Mouse (Mus musculus) thymus, adult 2 months (tissue): ENCODE measurements around the gene Ttc8. TPM values are rescaled to one million over a fixed set of nuclear protein-coding genes. Genes with fewer than 3 reads are reported as not detected.

ENCODE experiments used
- DNase-seq: peaks from one replicate; pipeline ENCODE4 v3.0.0; 2021
- H3K27ac ChIP-seq: fragments of 200-500 bp; 2 replicates; pipeline ENCODE4 v1.5.1; 2012; ENCODE audit warnings: low read length, control low read depth; ENCODE audit not compliant: control insufficient read depth, insufficient read depth
- H3K27me3 ChIP-seq: fragments of 200-500 bp; 2 replicates; pipeline ENCODE4 v1.6.1; 2012; ENCODE audit warnings: mild to moderate bottlenecking, low read length, moderate library complexity, mixed read lengths; ENCODE audit not compliant: control insufficient read depth, insufficient read depth
- H3K36me3 ChIP-seq: fragments of 200-500 bp; 2 replicates; pipeline ENCODE4 v1.6.1; 2012; ENCODE audit warnings: mild to moderate bottlenecking, low read length, moderate library complexity; ENCODE audit not compliant: control insufficient read depth, insufficient read depth
- H3K4me1 ChIP-seq: fragments of 200-500 bp; replicated peaks from 2 replicates; pipeline ENCODE4 v1.6.1; 2012; ENCODE audit warnings: low read length; ENCODE audit not compliant: control insufficient read depth, insufficient read depth
- H3K4me3 ChIP-seq: fragments of 200-500 bp; 2 replicates; pipeline ENCODE4 v1.5.1; 2012; ENCODE audit warnings: mild to moderate bottlenecking, low read length, control low read depth, moderate library complexity; ENCODE audit not compliant: control insufficient read depth, insufficient read depth
- CTCF ChIP-seq: fragments of 200-500 bp; IDR thresholded peaks from 2 replicates; pipeline ENCODE4 v1.5.1; 2012; ENCODE audit warnings: mild to moderate bottlenecking, control low read depth, low read length, moderate library complexity, borderline replicate concordance; ENCODE audit not compliant: control insufficient read depth, poor library complexity, insufficient read depth; ENCODE audit errors: extremely low read depth
- POLR2A ChIP-seq: fragments of 200-500 bp; IDR thresholded peaks from 2 replicates; pipeline ENCODE4 v1.6.1; 2012; ENCODE audit warnings: mild to moderate bottlenecking, low read length, control low read depth, moderate library complexity; ENCODE audit not compliant: control insufficient read depth, poor library complexity, insufficient read depth; ENCODE audit errors: extremely low read depth
- WGBS: fragments of 180-500 bp; shearing (Covaris S2); methylation state at CpG from one replicate; pipeline ENCODE4 v1.1.7; 2018; 5-methylcytosine and 5-hydroxymethylcytosine counted together
- polyA plus RNA-seq: library from polyadenylated mRNA; depleted of rRNA; stranded (reverse); fragments of >200 nt; gene quantifications from 2 replicates; pipeline ENCODE4 v1.2.3, GENCODE M21; 2012

The Ttc8 gene
- polyA plus RNA-seq, 1 experiment = 6.6 TPM

DNA sequence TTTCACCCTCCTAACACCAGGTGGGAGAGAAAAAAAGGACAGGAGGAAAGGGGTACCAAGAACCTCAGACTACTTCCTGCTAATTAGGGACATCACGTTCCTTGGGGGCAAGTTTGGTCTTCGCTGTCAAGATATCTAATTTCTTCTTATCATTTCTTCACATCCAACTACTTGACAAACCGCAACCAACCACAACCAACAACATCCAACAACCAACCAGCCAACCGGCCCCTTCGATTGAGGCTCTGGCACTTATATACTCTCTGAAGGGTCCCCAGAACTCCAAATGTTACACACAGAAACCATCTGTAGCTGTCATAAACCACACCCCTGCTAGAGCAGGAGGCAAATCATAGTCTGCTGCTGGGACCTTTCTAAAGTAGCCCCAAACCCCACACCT, 76.7 kb downstream of the Ttc8 start:
- 5% methylated on average over 5 of the region's 5 CpGs for WGBS

DNA sequence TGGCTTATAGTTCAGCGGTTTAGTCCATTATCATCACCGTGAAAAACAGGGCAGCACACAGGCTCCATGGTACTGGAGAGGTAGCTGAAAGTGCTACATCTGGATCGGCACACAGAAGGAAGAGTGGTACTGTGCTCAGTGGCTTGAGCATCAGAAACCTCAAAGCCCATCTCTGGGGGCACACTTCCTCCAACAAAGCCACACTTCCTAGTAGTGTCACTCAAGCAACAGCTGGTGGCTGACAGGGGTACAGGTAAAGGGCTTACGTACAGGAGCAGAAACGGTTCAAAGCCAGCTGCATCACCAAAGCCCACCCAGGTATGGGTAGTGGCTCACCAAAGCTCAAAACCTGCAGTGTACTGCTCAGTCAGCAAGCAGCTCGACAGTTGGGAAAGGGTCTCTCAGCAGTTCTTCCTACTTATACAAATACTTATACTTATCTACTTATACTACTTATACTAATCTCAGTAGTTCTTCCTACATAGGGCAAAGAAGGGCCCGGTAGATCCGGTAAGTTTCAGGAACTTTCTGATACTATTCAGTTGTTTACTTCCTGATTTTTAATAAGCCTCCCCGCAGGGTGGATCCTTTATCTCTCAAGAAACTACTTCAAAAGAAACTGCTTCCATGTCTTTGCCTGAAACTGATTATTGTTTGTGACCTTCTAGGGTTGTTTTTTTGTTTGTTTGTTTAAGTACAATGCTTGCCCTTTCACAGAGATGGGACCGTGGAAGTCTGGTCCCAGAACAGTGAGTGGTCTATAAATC, 78.5 kb downstream of the Ttc8 start:
- DNase-seq = peak; percentile 23
- no peaks in the 10 kb centered on the region for H3K36me3 ChIP-seq
- 24% methylated on average over 10 of the region's 10 CpGs for WGBS
- H3K4me1 ChIP-seq = peaks cover 18% of the 10 kb centered on the region
- no peak overlapping the region for H3K27ac ChIP-seq
- no peak overlapping the region for H3K4me3 ChIP-seq
- TF ChIP-seq CTCF (no peak), POLR2A (no peak)
- no peaks in the 10 kb centered on the region for H3K27me3 ChIP-seq

More for the DNA sequence above, 76.7 kb downstream of the Ttc8 start:
- Histone ChIP-seq H3K27me3 (no peaks in the 10 kb centered on the region), H3K4me3 (no peak overlapping the region), H3K27ac (peak overlapping the region; percentile 35), H3K4me1 (peaks cover 18% of the 10 kb centered on the region), H3K36me3 (no peaks in the 10 kb centered on the region)
- TF ChIP-seq POLR2A (no peak), CTCF (no peak)
- DNase-seq = no peak

DNA sequence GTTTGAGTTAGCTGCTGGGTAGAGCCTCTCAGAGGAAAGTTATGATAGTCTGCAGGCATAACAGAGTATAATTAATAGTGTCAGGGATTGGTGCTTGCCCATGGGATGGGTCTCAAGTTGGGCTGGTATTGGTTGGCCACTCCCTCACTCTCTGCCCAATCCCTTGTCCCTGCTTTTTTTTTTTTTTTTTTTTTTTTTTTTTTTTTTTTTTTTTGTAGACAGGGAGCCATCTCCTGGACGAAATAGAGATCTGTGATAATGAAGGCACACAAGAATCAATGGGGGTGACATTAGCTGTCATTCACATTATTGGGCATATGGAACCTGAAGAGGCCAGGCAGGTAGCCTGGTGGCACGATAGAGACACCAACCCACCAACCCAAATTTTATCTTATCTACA, 79.9 kb downstream of the Ttc8 start:
- no peak overlapping the region for H3K27ac ChIP-seq
- no peaks in the 10 kb centered on the region for H3K27me3 ChIP-seq
- TF ChIP-seq CTCF = no peak
- no peak for TF ChIP-seq POLR2A
- DNase-seq = no peak
- no peaks in the 10 kb centered on the region for H3K36me3 ChIP-seq
- peaks cover 18% of the 10 kb centered on the region for H3K4me1 ChIP-seq
- WGBS = 87% methylated on average over 2 of the region's 2 CpGs
- no peak overlapping the region for H3K4me3 ChIP-seq

DNA sequence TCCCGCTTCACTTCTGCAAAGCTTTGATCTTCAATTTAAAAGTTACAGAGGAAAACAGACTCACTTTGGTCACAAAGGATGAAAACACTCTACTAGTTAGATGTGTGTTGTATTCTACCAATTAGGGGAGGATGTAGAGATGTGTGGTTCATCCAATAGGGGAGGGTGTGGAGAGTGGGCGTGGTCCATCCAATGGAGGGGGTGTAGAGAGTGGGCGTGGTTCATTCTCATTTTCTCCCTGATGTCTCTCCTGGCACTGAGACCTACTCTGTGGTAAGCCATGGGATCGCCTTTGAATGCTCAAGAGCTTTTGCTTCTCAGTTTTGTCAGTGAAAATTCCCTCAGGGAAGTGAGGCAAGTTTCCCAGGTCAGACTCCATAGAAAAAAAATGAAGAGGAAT, 82.7 kb downstream of the Ttc8 start:
- no peak overlapping the region for H3K4me3 ChIP-seq
- TF ChIP-seq POLR2A (no peak), CTCF (no peak)
- no peaks in the 10 kb centered on the region for H3K36me3 ChIP-seq
- H3K4me1 ChIP-seq = peaks cover 6% of the 10 kb centered on the region
- no peak overlapping the region for H3K27ac ChIP-seq
- H3K27me3 ChIP-seq = no peaks in the 10 kb centered on the region
- WGBS = 88% methylated on average over 4 of the region's 4 CpGs
- DNase-seq = no peak

DNA sequence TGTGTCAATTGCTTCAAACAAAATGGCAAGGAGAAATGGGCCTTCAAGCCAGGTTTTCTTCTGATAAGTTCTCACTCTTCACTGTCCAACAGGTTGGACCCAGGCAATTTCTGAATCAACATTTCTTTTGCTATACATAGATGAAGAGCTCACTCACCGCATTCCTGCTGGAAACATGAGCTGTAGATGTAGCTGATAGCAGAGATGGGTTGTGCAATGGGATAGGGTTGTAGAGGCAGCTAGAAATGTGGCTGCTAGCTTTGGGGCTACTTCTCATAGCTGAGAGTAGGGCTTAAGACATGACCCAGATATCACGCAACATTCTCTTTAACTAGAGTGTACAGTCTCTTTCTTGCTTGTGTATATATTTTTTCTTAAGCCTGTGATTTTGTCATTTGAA, 84.4 kb downstream of the Ttc8 start:
- H3K27me3 ChIP-seq = no peaks in the 10 kb centered on the region
- no peak overlapping the region for H3K4me3 ChIP-seq
- no peaks in the 10 kb centered on the region for H3K36me3 ChIP-seq
- no peaks in the 10 kb centered on the region for H3K4me1 ChIP-seq
- H3K27ac ChIP-seq = no peak overlapping the region
- TF ChIP-seq POLR2A (no peak), CTCF (no peak)
- no peak for DNase-seq
- WGBS = 96% methylated on average over 2 of the region's 2 CpGs

DNA sequence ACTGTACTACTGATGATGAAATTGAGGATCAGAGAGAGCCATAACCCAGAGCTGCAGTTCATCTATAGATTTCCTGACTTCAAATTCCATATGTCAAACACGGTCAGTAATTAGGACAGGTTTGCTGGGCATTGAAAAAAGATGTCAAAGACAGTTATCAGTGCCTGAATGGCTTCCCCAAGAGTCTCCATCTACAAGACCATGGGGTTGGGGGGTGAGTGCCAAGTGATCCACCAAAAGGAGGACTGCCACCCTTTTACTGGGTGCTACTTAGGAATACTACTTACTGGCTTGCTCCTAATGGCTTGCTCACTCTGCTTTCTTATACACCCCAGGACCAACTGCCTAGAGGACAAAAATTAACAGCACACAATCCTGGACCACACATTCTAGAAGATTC, 88.4 kb downstream of the Ttc8 start:
- no peak overlapping the region for H3K4me3 ChIP-seq
- H3K4me1 ChIP-seq = no peaks in the 10 kb centered on the region
- DNase-seq = no peak
- H3K36me3 ChIP-seq = no peaks in the 10 kb centered on the region
- TF ChIP-seq CTCF (no peak), POLR2A (no peak)
- H3K27me3 ChIP-seq = no peaks in the 10 kb centered on the region
- WGBS = 98% methylated on average over 1 of the region's 1 CpGs
- H3K27ac ChIP-seq = no peak overlapping the region
